Mouse (Mus musculus) layer of hippocampus, adult 8-10 months (tissue): ENCODE measurements around the gene Chid1. TPM values are rescaled to one million over a fixed set of nuclear protein-coding genes. Genes with fewer than 3 reads are reported as not detected.

ENCODE experiments used
- total RNA-seq, 4 experiments: library from RNA; stranded (reverse); gene quantifications; 2 replicates each; pipeline ENCODE4 v1.2.4; 2022

Gene Chid1
- total RNA-seq, 4 experiments from 2014 or later, result 74.8 to 80.6 (median 76.0) TPM

Other genes starting within 250 kb of the Chid1 start
- gene Drd4, start 247.9 kb downstream of the Chid1 start, total RNA-seq, result under 1 TPM in 1 of 4 experiments, not detected in 3; 0.27 TPM
- 10 to 100 TPM; 67.9 to 84.7 (median 78.5) TPM for gene Deaf1, start 212.2 kb downstream of the Chid1 start, total RNA-seq
- 10 to 100 TPM; 32.4 to 36.5 (median 34.7) TPM for gene Tmem80, start 212.1 kb downstream of the Chid1 start, total RNA-seq
- 1 to 10 TPM; 3.6 to 7.2 (median 6.4) TPM for gene Eps8l2, start 201.0 kb downstream of the Chid1 start, total RNA-seq
- gene Taldo1, start 147.7 kb downstream of the Chid1 start, total RNA-seq, result 100 to 1,000 TPM; 107 to 127 (median 116) TPM
- 10 to 100 TPM; 36.8 to 41.3 (median 38.6) TPM for gene Gatd1, start 125.7 kb downstream of the Chid1 start, total RNA-seq
- gene Cend1, start 110.4 kb downstream of the Chid1 start, total RNA-seq, result 100 to 1,000 TPM; 248 to 286 (median 272) TPM
- 100 to 1,000 TPM; 295 to 343 (median 318) TPM for gene Slc25a22, start 102.0 kb downstream of the Chid1 start, total RNA-seq
- gene Pidd1, start 95.8 kb downstream of the Chid1 start, total RNA-seq, result 1 to 10 TPM; 1.1 to 2.0 (median 1.5) TPM
- gene Rplp2, start 92.5 kb downstream of the Chid1 start, total RNA-seq, result 100 to 1,000 TPM; 490 to 734 (median 578) TPM
- gene Pnpla2, start 84.7 kb downstream of the Chid1 start, total RNA-seq, result 10 to 100 TPM; 23.0 to 31.8 (median 24.3) TPM
- 1 to 10 TPM; 4.0 to 5.8 (median 4.9) TPM for gene Cracr2b, start 78.8 kb downstream of the Chid1 start, total RNA-seq
- gene Cd151, start 72.5 kb downstream of the Chid1 start, total RNA-seq, result 10 to 100 TPM; 27.3 to 42.2 (median 32.0) TPM
- gene Polr2l, start 64.7 kb downstream of the Chid1 start, total RNA-seq, result 10 to 100 TPM; 32.4 to 40.6 (median 35.1) TPM
- 10 to 100 TPM; 14.7 to 38.7 (median 26.7) TPM for gene Tspan4, start 64.6 kb downstream of the Chid1 start, total RNA-seq
- 100 to 1,000 TPM; 217 to 253 (median 230) TPM for gene Ap2a2, start 22.3 kb upstream of the Chid1 start, total RNA-seq
- gene Muc6, start 115.5 kb upstream of the Chid1 start, total RNA-seq, result not detected
- gene Muc2, start 150.5 kb upstream of the Chid1 start, total RNA-seq, result 1 to 10 TPM in 3 of 4 experiments, not detected in 1; 1.1 to 1.7 (median 1.2) TPM
- gene Muc5ac, start 249.1 kb upstream of the Chid1 start, total RNA-seq, result under 1 TPM in 1 of 4 experiments, not detected in 3; 0.04 TPM